Mouse (Mus musculus) liver, embryonic 14.5 days (tissue): Measurements from ENCODE around the gene Gas6.

Experiments used
- CTCF ChIP-seq: IDR thresholded peaks from 2 replicates; pipeline ENCODE4 v1.5.1; 2016; ENCODE audit warnings: antibody characterized with exemption, low read depth, control low read depth
- EP300 ChIP-seq: IDR thresholded peaks from 2 replicates; pipeline ENCODE4 v1.6.1; 2016; ENCODE audit warnings: antibody characterized with exemption, low read depth

- no peak for TF ChIP-seq CTCF
- TF ChIP-seq EP300 = no peak
These were observed 13.1 kb upstream of the Gas6 start for GRCm38 (mm10) chr8:13507284-13507937.
